Mouse (Mus musculus) B cell, adult 2 months (primary cell): ENCODE data around the gene Trem1.

Source experiments
- DNase-seq, 2 experiments: peaks; one replicate each; pipeline ENCODE4 v3.0.0; 2022

The Trem1 gene

DNA sequence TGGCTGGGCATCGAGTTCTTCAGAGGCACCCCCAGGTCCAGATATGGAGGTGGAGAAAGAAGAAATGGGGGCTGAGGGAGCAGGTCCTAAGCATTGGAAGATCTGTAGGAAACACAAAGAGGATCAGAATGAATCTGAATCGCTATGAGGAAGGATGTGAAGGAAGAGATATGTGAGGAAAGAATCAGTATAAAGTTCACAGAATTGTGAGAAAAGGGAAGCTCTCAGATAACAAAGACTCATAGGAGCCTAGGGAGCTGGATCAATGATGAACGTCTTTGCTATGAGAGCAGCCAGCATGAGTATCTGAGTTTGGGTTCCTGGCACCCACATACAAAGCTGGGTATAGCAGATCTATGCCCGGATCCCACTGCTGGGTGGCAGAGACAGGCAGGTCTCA is 37.3 kb downstream of the Trem1 start:
- no peak for DNase-seq

DNA sequence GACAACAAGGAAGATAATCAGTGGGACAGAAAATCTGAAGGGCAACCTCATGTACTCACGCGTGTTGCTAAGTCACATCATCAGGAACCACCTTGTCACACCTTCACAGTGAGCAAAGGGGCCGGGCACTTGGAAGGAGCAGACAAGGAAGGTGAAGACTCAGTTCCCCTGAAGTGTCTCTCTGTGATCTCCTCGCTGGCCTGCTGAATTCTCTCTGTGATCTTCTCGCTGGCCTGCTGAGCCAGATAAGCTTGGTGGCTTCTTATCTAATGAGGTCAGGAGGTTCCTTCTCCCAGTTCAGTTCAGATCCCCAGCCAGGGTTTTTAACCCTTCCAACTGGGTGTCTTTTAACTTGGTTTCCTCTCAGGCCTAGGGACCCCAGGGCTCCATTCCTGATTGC is 39.6 kb downstream of the Trem1 start:
- DNase-seq: no peak

DNA sequence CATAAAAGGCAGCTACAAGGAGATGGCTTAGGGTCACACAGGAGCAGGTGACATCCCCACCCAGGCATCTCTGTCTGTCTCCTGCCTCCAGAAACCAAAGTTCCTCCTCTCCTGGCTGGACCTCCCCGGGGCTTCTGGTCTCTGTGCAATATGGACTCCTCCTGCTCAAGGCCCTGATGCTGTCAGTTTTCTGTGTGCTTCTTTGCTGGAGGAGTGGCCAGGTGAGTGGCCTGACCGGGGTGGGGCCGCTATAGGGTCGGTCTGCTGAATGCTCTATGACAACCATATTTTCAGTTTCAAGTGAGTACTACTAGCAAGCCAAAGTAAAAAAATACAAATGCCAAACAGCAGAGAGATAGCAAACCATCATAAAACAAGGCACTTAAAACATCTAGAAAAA is 40.0 kb downstream of the Trem1 start:
- DNase-seq: no peak

DNA sequence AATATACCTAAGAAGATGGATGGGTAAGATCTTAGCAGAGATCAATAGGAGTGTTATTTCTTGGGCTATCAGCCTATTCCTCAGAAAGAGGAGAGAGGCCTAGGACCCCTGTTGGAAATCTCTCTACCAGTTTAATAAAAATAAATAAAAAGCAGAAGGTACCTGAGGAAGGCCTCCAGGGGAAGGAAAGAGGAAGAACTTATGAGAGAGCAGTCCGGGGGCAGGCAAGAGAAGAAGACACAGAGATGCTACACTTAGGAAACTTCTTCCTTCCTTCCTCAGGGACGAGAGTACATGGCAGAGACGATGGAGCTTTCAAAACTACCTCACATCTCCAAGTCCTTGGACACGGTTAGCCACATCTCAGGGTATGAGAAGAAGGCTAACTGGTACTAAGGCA is 41.5 kb downstream of the Trem1 start:
- no peak for DNase-seq

DNA sequence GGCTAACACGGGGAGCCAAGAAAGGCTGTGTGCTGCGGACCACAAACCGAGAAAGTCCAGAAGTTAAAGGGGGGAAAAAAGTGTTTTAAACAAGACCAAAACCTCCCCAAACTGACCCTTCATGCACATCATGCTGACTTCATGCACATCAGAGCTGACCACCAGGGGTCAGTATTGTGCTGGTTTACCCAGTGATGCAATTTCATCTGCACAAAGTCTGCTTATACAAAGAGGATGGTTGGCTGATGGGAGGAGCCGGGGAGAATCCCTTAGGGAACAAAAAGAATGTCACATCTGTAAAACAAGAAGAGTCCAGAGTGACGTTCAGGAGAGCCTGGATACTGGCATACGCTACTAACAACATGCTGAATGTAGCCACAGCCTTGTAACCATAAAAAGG is 42.3 kb downstream of the Trem1 start:
- DNase-seq: peak; percentile 90 to 91

- DNase-seq: no peak
Measured at GRCm38 (mm10) chr17:48275736-48276135, 43.2 kb downstream of the Trem1 start.

GRCm38 (mm10) chr17:48278381-48278780 is 45.8 kb downstream of the Trem1 start:
- peak; percentile 14 to 21 for DNase-seq

DNA sequence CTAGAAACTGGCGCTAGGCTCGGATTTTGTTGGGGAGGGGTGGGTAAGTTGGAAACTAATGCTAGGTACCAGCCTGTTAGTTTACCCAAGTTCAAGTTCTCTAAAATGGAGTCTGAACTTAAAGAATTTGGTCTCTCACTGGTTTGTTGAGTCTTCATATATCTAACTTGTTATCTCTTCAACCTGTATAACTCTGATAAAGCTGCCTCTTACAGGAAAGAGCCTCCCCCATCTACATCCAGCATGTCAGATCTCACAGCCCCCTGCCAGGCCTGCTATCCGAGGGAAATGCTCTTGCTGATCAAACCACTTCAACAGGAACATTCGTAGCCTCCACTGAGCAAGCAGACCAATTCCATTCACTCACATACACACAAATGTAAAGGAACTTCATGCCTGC is 46.4 kb downstream of the Trem1 start:
- no peak for DNase-seq

GRCm38 (mm10) chr17:48280943-48281738 is 48.6 kb downstream of the Trem1 start:
- DNase-seq: no peak

- no peak for DNase-seq
Measured at GRCm38 (mm10) chr17:48281739-48282085, 49.1 kb downstream of the Trem1 start.

GRCm38 (mm10) chr17:48286765-48287164 is 54.2 kb downstream of the Trem1 start:
- no peak for DNase-seq

DNA sequence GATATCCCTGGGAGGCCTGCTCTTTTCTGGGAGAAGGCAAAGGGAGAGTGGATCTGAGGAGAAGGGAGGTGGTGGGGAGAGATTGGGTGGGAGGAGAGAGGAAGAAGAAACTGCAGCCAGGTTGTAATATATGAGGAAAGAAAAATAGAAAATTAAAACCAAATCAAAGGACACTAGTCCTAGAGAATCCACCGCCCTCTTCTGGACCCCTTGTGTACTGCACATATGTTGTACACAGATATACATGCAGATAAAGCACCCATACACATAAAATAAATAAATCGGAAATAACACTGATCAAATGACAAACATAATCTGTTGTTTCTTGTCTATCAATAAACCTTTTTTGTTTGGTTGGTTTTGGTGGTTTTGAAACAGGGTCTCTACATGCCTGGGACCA is 54.7 kb downstream of the Trem1 start:
- peak; percentile 68 to 74 for DNase-seq

GRCm38 (mm10) chr17:48293500-48294194 is 61.1 kb downstream of the Trem1 start:
- DNase-seq: peak; percentile 66 to 68
